In genomic region chr13:101680083-101680482, GRCm38 (mm10) we compare ENCODE assay signal across 26 mouse cellular contexts.
A peak's percentile ranks its signal among the peaks of the same experiment; 100 is the strongest.
DNase-seq lines count a peak whose midpoint lies in the region; ATAC-seq lines count a peak whose summit lies in the region.
"Had no signal": no experiment of that assay in that cellular context is flagged by ENCODE, and none has a peak within 500 bp of the region (broad histone marks: within the 10 kb centered on the region; RNA-seq: fewer than 3 reads in every experiment).

No protein-coding gene starts in this region.

- H3K4me1 ChIP-seq in liver, embryonic 13.5 days (replicated peaks): peaks cover 23% of the 10 kb centered on the region
- H3K4me1 ChIP-seq in liver, embryonic 11.5 days (replicated peaks; ENCODE audit: control insufficient read depth, insufficient read depth, low read length): no peaks in the 10 kb centered on the region
- H3K4me1 ChIP-seq: heart, embryonic 13.5 days; limb, embryonic 13.5 days; midbrain, embryonic 13.5 days; neural tube, embryonic 13.5 days; stomach, embryonic 15.5 days had no signal

- H3K9ac ChIP-seq in liver, embryonic 13.5 days: no peak overlapping the region
- H3K9ac ChIP-seq in liver, embryonic 11.5 days (ENCODE audit: low read depth, low read length): no peak overlapping the region
- H3K9ac ChIP-seq: forebrain, postnatal 0 days; heart, embryonic 13.5 days; limb, embryonic 13.5 days; midbrain, embryonic 13.5 days; neural tube, embryonic 13.5 days; stomach, embryonic 15.5 days had no signal

- H3K4me3 ChIP-seq in liver, embryonic 13.5 days (replicated peaks): no peak overlapping the region
- no peak overlapping the region for H3K4me3 ChIP-seq in liver, embryonic 11.5 days (ENCODE audit: low read depth, low read length)
- H3K4me3 ChIP-seq: gastrocnemius, adult 2 months; heart, embryonic 13.5 days; limb, embryonic 13.5 days; midbrain, embryonic 13.5 days; neural tube, embryonic 13.5 days; stomach, embryonic 15.5 days had no signal

- ATAC-seq in liver, embryonic 13.5 days (ENCODE audit: low read depth): no peak
- no peak for ATAC-seq in liver, embryonic 11.5 days (replicated peaks; ENCODE audit: low FRiP score)
- peak; percentile 65 for ATAC-seq in granulocyte monocyte progenitor cell, adult 5-6 weeks (replicated peaks; ENCODE audit: poor library complexity, severe bottlenecking)
- ATAC-seq: activated CD4-positive, CD25-positive, alpha-beta regulatory T cell, adult 4 months; forebrain, postnatal 0 days; hindbrain, embryonic 16.5 days; midbrain, embryonic 13.5 days had no signal

- H3K9me3 ChIP-seq in liver, embryonic 13.5 days (replicated peaks): no peaks in the 10 kb centered on the region
- no peaks in the 10 kb centered on the region for H3K9me3 ChIP-seq in liver, embryonic 11.5 days (ENCODE audit: control insufficient read depth, low read length)
- H3K9me3 ChIP-seq: G1E; heart, embryonic 13.5 days; limb, embryonic 13.5 days; midbrain, embryonic 13.5 days; neural tube, embryonic 13.5 days; stomach, embryonic 15.5 days had no signal

- H3K4me2 ChIP-seq in liver, embryonic 13.5 days: no peak overlapping the region
- no peak overlapping the region for H3K4me2 ChIP-seq in liver, embryonic 11.5 days
- H3K4me2 ChIP-seq: heart, embryonic 13.5 days; limb, embryonic 13.5 days; midbrain, embryonic 13.5 days; neural tube, embryonic 13.5 days; stomach, embryonic 15.5 days had no signal

- intact Hi-C loops in heart, postnatal 14 days (cut with DNase I): no loop called here

- 68% methylated on average over 1 of the region's 1 CpGs for WGBS in liver, embryonic 13.5 days (ENCODE audit: insufficient replicate concordance)
- 63% methylated on average over 1 of the region's 1 CpGs for WGBS in liver, embryonic 11.5 days

- 0 out of 2 replicates have a peak overlapping the region, but pooled peaks have one; percentile 40 for H3K27ac ChIP-seq in liver, embryonic 13.5 days
- H3K27ac ChIP-seq in liver, embryonic 11.5 days (ENCODE audit: low read depth, low read length): no peak overlapping the region
- H3K27ac ChIP-seq: gastrocnemius, adult 2 months; heart, embryonic 13.5 days; kidney, postnatal 0 days; limb, embryonic 13.5 days; midbrain, embryonic 13.5 days; neural tube, embryonic 13.5 days; stomach, embryonic 15.5 days had no signal

- no peaks in the 10 kb centered on the region for H3K27me3 ChIP-seq in liver, embryonic 13.5 days
- H3K27me3 ChIP-seq in liver, embryonic 11.5 days (replicated peaks; ENCODE audit: control insufficient read depth, insufficient read depth, low read length): no peaks in the 10 kb centered on the region
- H3K27me3 ChIP-seq: heart, embryonic 13.5 days; limb, embryonic 13.5 days; midbrain, embryonic 13.5 days; neural tube, embryonic 13.5 days; stomach, embryonic 15.5 days had no signal

- no peak for DNase-seq in liver, embryonic 13.5 days
- DNase-seq in liver, embryonic 11.5 days (ENCODE audit: low spot score): no peak
- DNase-seq in CD4-positive, CD25-positive, alpha-beta regulatory T cell, adult 2 months (ENCODE audit: low read depth, low spot score): peak; percentile 26
- peak; percentile 44 to 46 for DNase-seq in thymus, postnatal 10 days (ENCODE audit: low spot score in 2 of 2)
- no peak for DNase-seq in heart, postnatal 14 days
- DNase-seq in kidney, postnatal 36 days: no peak
- DNase-seq: adrenal gland, postnatal 25 days; cerebellum, adult 11-12 months; cerebellum, postnatal 25 days; embryo, embryonic 11 days; forebrain, postnatal 0 days; gastrocnemius, adult 2 months; kidney, adult 18-20 months; lung, adult 2 months; lung, postnatal 4 days; spleen, adult 18-20 months had no signal

- peaks cover 38% of the 10 kb centered on the region for H3K36me3 ChIP-seq in liver, embryonic 13.5 days
- H3K36me3 ChIP-seq in liver, embryonic 11.5 days (ENCODE audit: control insufficient read depth, insufficient read depth, low read length): peaks cover 11% of the 10 kb centered on the region

Comparison
In these comparisons a context has a peak if more than half of its experiments do, and no peak if none do; other contexts are left out.
1. DNase-seq: peak in CD4-positive, CD25-positive, alpha-beta regulatory T cell, adult 2 months (single experiment) and thymus, postnatal 10 days (2 of 2); none in liver, embryonic 13.5 days (single experiment), liver, embryonic 11.5 days (single experiment), heart, postnatal 14 days (0 of 2) and kidney, postnatal 36 days (0 of 2).